Mouse (Mus musculus) stomach, postnatal 0 days (tissue): ENCODE results near the gene Ccdc38. TPM values are rescaled to one million over a fixed set of nuclear protein-coding genes. Genes with fewer than 3 reads are reported as not detected.

ENCODE experiments used
- ATAC-seq: fragments of 200-750 bp; cut with Nextera tagmentation; 2 replicates; pipeline ENCODE4 v1.8.0; 2017; ENCODE audit not compliant: low FRiP score, low TSS enrichment
- DNase-seq: peaks from one replicate; pipeline ENCODE4 v3.0.0-alpha.2; 2016; ENCODE audit warnings: low spot score
- H3K27ac ChIP-seq: fragments of 300-500 bp; sonication (generic); replicated peaks from 2 replicates; pipeline ENCODE4 v1.5.1; 2014; ENCODE audit warnings: mild to moderate bottlenecking, control low read depth
- H3K27me3 ChIP-seq: fragments of 300-500 bp; sonication (generic); 2 replicates; pipeline ENCODE4 v1.6.1; 2014; ENCODE audit warnings: low read length; ENCODE audit not compliant: control insufficient read depth, insufficient read depth
- H3K36me3 ChIP-seq: fragments of 300-500 bp; sonication (generic); 2 replicates; pipeline ENCODE4 v1.6.1; 2014; ENCODE audit warnings: low read length, mixed read lengths; ENCODE audit not compliant: control insufficient read depth, insufficient read depth
- H3K4me1 ChIP-seq: fragments of 300-500 bp; sonication (generic); replicated peaks from 2 replicates; pipeline ENCODE4 v1.6.1; 2014; ENCODE audit warnings: antibody characterized with exemption; ENCODE audit not compliant: control insufficient read depth, insufficient read depth
- H3K4me2 ChIP-seq: fragments of 300-500 bp; sonication (generic); replicated peaks from 2 replicates; pipeline ENCODE4 v1.6.1; 2014; ENCODE audit warnings: low read depth, mild to moderate bottlenecking, control low read depth, moderate library complexity
- H3K4me3 ChIP-seq: fragments of 300-500 bp; sonication (generic); 2 replicates; pipeline ENCODE4 v1.5.1; 2014; ENCODE audit warnings: low read depth, low read length, control low read depth
- H3K9ac ChIP-seq: fragments of 300-500 bp; sonication (generic); 2 replicates; pipeline ENCODE4 v1.6.1; 2014; ENCODE audit warnings: mild to moderate bottlenecking, low read length, control low read depth, mixed read lengths
- H3K9me3 ChIP-seq: fragments of 300-500 bp; sonication (generic); 2 replicates; pipeline ENCODE4 v1.6.1; 2016; ENCODE audit warnings: low read length; ENCODE audit not compliant: control insufficient read depth
- CTCF ChIP-seq: IDR thresholded peaks from 2 replicates; pipeline ENCODE4 v1.5.1; 2016; ENCODE audit warnings: antibody characterized with exemption, low read depth, mild to moderate bottlenecking, moderate library complexity
- EP300 ChIP-seq: optimal IDR thresholded peaks from 2 replicates; pipeline ENCODE3; 2016; ENCODE audit warnings: antibody characterized with exemption
- WGBS: fragments of 180-500 bp; shearing (Covaris S2); extraction: QIAGEN DNeasy Blood & Tissue Kit; methylation state at CpG from one replicate; pipeline ENCODE4 v1.1.7; 2014; 5-methylcytosine and 5-hydroxymethylcytosine counted together
- polyA plus RNA-seq: library from polyadenylated mRNA; unstranded; fragments of >200 nt; fragmentation: Nextera tagmentation; extraction: Ambion mirVana; gene quantifications from 2 replicates; pipeline ENCODE4 v1.2.1, GENCODE M21; 2015

Gene Ccdc38
- polyA plus RNA-seq, 1 experiment from 2014 or later = 0.45 TPM

- Histone ChIP-seq H3K4me1 (no peaks in the 10 kb centered on the region), H3K4me2 (no peak overlapping the region), H3K27ac (no peak overlapping the region), H3K36me3 (no peaks in the 10 kb centered on the region), H3K9me3 (no peaks in the 10 kb centered on the region), H3K27me3 (no peaks in the 10 kb centered on the region), H3K4me3 (no peak overlapping the region), H3K9ac (no peak overlapping the region)
- no peak for TF ChIP-seq EP300
- TF ChIP-seq CTCF = no peak
- no peak for ATAC-seq
- WGBS = 59% methylated on average over 8 of the region's 8 CpGs
- no peak for DNase-seq
Observed at GRCm38 (mm10) chr10:93614850-93615249, 74.4 kb downstream of the Ccdc38 start.

DNA sequence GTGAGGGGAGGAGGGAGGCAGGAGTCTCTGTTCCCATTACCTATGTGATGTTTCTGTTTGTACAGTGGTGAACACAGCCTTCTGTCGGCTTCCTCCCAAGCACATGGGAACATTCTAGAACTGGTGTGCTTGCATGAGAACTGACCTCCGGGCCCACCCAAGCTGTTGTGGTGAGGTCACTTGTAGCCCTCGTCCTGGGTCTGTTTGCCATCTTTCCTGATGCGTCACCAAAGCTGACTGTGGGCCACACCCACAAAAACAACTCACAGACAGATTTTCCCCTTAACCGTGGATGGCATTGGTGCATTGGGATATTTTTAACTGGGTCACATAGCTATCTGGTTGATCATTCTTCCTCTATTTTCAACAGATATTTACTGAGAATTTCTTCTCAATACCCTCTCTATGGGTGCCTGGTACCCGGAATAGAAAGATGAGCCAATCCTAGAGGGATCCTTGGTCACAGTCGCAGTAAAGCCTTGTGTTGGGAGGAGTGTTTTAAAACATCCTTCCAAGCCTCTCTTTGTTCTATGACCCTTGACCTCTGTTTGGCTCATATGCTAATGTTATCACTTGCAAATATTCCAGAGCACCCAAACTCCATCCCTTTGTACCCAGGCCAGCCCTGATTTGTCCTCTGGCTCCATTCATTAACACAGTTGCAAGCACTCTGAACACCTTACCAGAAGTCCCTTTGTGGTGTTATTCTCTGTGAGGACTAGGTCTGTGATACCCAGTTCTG lies 80.2 kb downstream of the Ccdc38 start:
- H3K4me2 ChIP-seq = no peak overlapping the region
- ATAC-seq (peak; percentile 90), DNase-seq (peak; percentile 48)
- H3K36me3 ChIP-seq = no peaks in the 10 kb centered on the region
- H3K27me3 ChIP-seq = no peaks in the 10 kb centered on the region
- no peaks in the 10 kb centered on the region for H3K9me3 ChIP-seq
- no peak overlapping the region for H3K27ac ChIP-seq
- no peaks in the 10 kb centered on the region for H3K4me1 ChIP-seq
- no peak overlapping the region for H3K4me3 ChIP-seq
- TF ChIP-seq EP300 (no peak), CTCF (no peak)
- H3K9ac ChIP-seq = no peak overlapping the region
- 50% methylated on average over 7 of the region's 7 CpGs for WGBS

- 0 out of 2 replicates have a peak overlapping the region, but pooled peaks have one; percentile 28 for H3K9ac ChIP-seq
- no peaks in the 10 kb centered on the region for H3K27me3 ChIP-seq
- peak overlapping the region; percentile 31; the same call in 1 of the 2 replicates for H3K4me2 ChIP-seq
- no peak for DNase-seq
- no peaks in the 10 kb centered on the region for H3K36me3 ChIP-seq
- no peak overlapping the region for H3K27ac ChIP-seq
- no peak overlapping the region for H3K4me3 ChIP-seq
- no peaks in the 10 kb centered on the region for H3K4me1 ChIP-seq
- H3K9me3 ChIP-seq = no peaks in the 10 kb centered on the region
- 20% methylated on average over 9 of the region's 9 CpGs for WGBS
- ATAC-seq = no peak
- TF ChIP-seq CTCF = no peak
- no peak for TF ChIP-seq EP300
Observed at GRCm38 (mm10) chr10:93623725-93624124, 83.3 kb downstream of the Ccdc38 start.

DNA sequence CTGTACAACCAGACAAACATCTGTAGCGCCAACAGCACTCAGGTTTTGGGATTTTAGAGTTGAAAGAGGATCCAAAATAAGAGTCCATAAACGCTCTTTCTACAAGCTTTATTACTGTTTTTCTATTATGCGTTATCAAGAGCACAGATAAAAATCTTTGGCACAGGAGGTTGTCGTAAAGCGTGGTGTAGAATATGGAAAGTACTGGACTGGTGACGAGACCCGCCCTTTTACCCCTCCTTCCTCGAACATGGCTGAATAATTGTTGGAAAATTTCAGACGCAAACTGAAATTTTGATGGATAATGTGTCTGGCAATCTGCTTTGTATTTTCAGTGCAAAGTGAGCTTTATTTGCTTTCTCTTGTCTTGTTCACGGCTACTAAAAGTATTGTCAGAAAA lies 83.7 kb downstream of the Ccdc38 start:
- TF ChIP-seq CTCF (no peak), EP300 (no peak)
- Histone ChIP-seq H3K9me3 (no peaks in the 10 kb centered on the region), H3K9ac (no peak overlapping the region), H3K27me3 (no peaks in the 10 kb centered on the region), H3K4me3 (no peak overlapping the region), H3K4me2 (peak overlapping the region; percentile 31; the same call in 1 of the 2 replicates), H3K36me3 (no peaks in the 10 kb centered on the region), H3K4me1 (no peaks in the 10 kb centered on the region), H3K27ac (no peak overlapping the region)
- ATAC-seq (no peak), DNase-seq (no peak)
- 36% methylated on average over 10 of the region's 10 CpGs for WGBS

DNA sequence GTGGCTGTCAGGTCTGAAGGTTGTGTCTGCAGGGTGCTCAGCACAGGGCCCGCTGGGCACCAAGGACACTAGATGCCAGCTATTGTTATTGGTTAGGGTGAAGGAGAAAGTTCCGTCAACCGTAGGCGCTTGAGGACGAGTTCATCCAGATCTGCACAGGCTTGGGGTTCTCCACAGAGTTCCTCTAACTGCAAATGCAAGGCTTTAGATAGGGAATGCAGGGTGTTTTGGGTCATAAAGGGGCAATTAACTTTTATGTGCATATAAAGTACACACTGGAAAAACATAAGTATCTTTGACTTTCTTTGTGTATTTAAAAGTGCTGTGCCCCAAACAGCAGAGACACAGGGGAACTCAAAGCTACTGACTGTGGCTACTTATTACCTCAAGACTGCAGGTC lies 89.9 kb downstream of the Ccdc38 start:
- no peaks in the 10 kb centered on the region for H3K27me3 ChIP-seq
- 88% methylated on average over 5 of the region's 5 CpGs for WGBS
- H3K36me3 ChIP-seq = no peaks in the 10 kb centered on the region
- ATAC-seq = no peak
- DNase-seq = no peak
- TF ChIP-seq EP300 = no peak
- no peak for TF ChIP-seq CTCF
- no peaks in the 10 kb centered on the region for H3K9me3 ChIP-seq
- H3K27ac ChIP-seq = no peak overlapping the region
- no peaks in the 10 kb centered on the region for H3K4me1 ChIP-seq
- H3K9ac ChIP-seq = no peak overlapping the region
- H3K4me2 ChIP-seq = no peak overlapping the region
- no peak overlapping the region for H3K4me3 ChIP-seq

DNA sequence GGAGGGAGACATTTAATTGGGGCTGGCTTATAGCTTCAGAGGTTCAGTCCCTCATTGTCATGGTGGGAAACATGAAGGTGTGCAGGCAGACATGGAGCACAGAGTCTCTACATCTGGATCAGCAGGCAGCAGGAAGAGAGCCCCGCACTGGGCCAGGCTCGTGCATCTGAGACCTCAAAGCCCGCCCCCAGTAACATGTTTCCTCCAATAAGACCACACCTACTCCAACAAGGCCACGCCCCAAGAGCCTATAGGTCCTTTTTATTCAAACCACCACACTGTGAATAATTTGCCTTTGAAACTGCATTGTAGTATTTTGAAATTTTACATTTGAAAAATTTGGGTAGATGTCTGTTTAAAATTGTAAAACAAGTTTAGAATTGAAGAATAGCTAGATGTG lies 91.7 kb downstream of the Ccdc38 start:
- H3K27ac ChIP-seq = no peak overlapping the region
- H3K27me3 ChIP-seq = no peaks in the 10 kb centered on the region
- H3K36me3 ChIP-seq = no peaks in the 10 kb centered on the region
- TF ChIP-seq CTCF (no peak), EP300 (no peak)
- 60% methylated on average over 4 of the region's 4 CpGs for WGBS
- H3K9ac ChIP-seq = no peak overlapping the region
- no peaks in the 10 kb centered on the region for H3K4me1 ChIP-seq
- H3K9me3 ChIP-seq = no peaks in the 10 kb centered on the region
- no peak overlapping the region for H3K4me3 ChIP-seq
- no peak overlapping the region for H3K4me2 ChIP-seq
- DNase-seq = no peak
- no peak for ATAC-seq
